Mouse (Mus musculus) left cerebral cortex, postnatal 36 days (tissue): ENCODE measurements around the gene Cdc14b. TPM values are rescaled to one million over a fixed set of nuclear protein-coding genes. Genes with fewer than 3 reads are reported as not detected.

ENCODE experiments used
- DNase-seq, 2 experiments: peaks; one replicate each; pipeline ENCODE4 v3.0.0; 2021 to 2022; ENCODE audit warnings: low spot score in 2 of 2, mixed read lengths in 1 of 2
- intact Hi-C: fragments of 180-260 bp; cut with DNase I; formaldehyde crosslinking; loops from one replicate; pipeline ENCODE4 v1.15.1; 2025
- total RNA-seq, 2 experiments: library from RNA; stranded (reverse); gene quantifications; 2 replicates each; pipeline ENCODE4 v1.2.3; 2021

Gene Cdc14b
- total RNA-seq, result 10 to 100 TPM; 10.5 to 12.3 TPM

DNA sequence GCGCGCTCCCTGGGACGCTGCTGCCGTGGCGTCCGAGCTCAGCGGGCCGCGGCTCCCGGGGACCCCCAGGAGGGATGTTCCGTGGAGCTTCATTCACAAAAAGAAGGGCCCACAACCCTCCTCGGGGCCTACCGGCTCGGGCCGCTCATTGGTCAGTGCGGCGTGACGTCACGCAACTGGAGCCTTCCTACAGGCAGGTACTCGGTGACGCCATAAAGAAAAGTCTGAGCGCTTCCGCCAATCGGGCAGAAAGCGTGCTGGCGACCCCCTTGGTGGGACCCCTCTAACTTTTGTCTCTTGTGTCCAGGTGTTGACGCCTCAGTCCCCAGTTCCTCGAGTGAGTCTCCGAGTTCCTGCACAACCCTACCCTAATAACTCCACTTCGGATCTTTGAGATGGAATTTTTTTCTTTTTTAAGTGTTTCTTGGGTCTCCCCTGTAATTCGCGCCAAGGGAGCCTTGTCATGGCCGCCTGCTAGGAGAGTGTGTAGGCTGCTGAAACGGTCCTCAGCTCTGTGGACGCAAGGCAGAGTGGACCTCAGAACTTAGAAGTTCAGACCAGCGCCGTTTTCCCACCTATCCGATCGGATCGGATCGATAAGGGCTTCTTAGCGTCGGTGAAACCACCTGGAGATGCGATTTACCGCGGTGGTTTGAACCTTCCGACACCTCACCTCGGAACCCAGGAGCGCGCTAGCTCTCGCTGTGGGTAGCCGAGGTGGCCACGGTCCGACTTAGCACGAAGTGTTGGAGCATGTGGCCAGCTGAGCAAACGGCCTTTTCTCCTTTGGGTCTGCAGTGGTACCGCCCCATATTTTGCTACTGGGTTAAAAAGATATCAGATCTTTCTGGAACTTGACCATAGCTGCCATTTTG lies at the start of gene Cdc14b:
Gene Cdc14b, minus strand, starts transcription at position 412 of the 875 bp plus-strand sequence.
- DNase-seq, result peak; percentile 61 to 70
- intact Hi-C loops, result no loop called here

DNA sequence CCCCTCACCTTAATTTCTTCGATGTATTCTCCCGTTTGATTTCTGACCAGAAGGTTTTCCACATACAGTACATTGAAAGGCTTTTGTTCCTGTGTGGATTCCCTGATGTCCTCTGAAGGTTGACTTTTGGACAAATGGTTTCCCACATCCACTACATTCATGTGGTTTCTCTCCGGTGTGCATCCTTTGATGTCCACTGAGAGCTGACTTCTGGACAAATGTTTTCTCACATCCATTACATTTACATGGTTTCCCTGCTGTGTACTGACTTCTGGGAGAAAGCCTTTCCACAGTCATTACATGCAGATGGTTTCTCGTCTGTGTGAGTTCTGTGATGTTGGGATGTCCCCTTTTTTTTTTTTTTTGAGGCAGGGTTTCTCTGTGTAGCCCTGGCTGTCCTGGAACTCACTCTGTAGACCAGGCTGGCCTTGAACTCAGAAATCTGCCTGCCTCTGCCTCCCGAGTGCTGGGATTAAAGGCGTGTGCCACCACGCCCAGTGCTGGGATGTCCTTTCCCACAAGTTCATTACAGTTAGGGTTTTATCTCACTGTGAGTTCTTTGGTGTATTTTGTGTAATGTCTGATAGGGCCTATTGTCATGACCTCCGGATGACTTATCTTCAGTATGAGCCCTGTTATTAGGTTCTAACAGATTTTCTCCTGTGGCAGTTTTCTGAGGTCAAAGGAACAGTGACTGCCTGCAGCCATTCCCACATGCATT lies 47.6 kb upstream of the Cdc14b start:
- intact Hi-C loops, result no loop called here
- no peak for DNase-seq

DNA sequence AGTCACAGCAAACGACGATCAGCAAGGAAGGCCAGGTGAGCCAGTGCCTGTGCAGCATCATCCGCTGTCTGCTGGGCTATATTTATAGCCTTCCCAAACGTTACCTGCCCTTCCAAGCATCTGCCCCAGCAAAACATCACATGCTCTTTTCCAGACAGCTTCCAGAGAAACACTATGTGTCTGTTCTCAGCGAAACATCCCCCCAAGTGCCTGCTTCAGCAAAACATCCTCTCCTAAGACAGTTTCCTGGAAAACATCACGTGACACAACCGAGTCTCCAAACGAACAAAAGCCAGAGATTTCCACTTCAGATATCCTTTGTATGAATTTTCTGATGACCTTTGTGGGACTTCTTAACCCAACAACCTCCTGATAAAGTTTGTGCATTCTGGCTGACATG lies 45.2 kb upstream of the Cdc14b start:
- no peak for DNase-seq
- intact Hi-C loops, result no loop called here

DNA sequence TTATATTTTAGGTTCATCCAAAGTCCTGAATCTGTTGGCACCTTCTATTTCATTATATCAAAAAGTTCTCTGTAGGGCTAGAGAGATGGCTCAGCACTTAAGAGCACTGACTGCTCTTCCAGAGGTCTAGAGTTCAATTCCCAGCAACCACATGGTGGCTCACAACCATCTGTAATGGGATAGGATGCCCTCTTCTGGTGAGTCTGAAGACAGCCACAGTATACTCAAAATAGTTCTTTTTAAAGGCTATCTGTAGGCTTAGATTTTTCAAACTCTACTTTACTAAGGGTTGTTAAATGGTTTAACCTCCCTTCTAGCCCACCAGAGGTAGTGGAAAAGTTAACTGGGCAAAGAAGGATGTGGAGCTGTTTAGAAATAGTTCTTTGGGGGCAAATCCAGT lies 44.7 kb upstream of the Cdc14b start:
- intact Hi-C loops, result loop anchor here (10.0 kb wide), 2 partner anchors 585 to 925 kb away; partner anchors contain the start of gene Cntnap3

DNA sequence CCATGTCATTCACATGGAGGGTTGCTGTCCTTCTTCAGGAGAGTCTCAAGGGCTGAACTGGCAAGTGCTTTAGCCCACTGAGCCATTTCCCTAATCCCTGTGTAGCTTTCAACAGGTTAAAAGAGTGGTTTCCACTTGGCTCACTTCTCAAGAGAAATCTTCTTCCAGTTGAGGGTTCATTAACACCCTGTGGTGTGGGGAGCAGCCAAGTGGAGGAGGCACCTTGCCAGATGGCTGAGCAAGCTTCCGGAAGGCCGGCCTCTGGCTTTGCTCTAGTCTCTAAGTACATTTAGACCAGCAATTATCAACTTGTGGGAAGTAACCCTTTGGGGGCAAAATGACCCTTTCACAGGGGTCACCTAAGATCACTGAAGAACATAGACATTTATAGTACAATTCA lies 43.3 kb upstream of the Cdc14b start:
- intact Hi-C loops, result loop anchor here (10.0 kb wide), 2 partner anchors 586 to 926 kb away; partner anchors contain the start of gene Cntnap3
- no peak for DNase-seq

More for the DNA sequence above, 44.7 kb upstream of the Cdc14b start:
- no peak for DNase-seq

GRCm38 (mm10) chr13:64315483-64316050 lies 40.5 kb upstream of the Cdc14b start:
- intact Hi-C loops, result loop anchor here (2.0 to 10.0 kb wide), 3 partner anchors 123 to 929 kb away; partner anchors contain the start of gene Cntnap3
- no peak for DNase-seq

- no peak for DNase-seq
These were observed 39.0 kb upstream of the Cdc14b start for GRCm38 (mm10) chr13:64314041-64314440.

GRCm38 (mm10) chr13:64312916-64313289 lies 37.8 kb upstream of the Cdc14b start:
- DNase-seq, result no peak
- intact Hi-C loops, result loop anchor here (1.0 to 10.0 kb wide), 4 partner anchors 58 to 932 kb away; partner anchors contain the start of genes Cdk20, Cntnap3 and Ctsl

More at GRCm38 (mm10) chr13:64314041-64314440, 39.0 kb upstream of the Cdc14b start:
- intact Hi-C loops, result loop anchor here (2.0 to 10.0 kb wide), 3 partner anchors 125 to 931 kb away; partner anchors contain the start of gene Cntnap3

GRCm38 (mm10) chr13:64312024-64312915 lies 37.2 kb upstream of the Cdc14b start, which contains the start of gene Aaed1:
Gene Aaed1, minus strand, starts transcription at chr13:64312710.
- intact Hi-C loops, result loop anchor here (1.0 to 10.0 kb wide), 4 partner anchors 59 to 933 kb away; partner anchors contain the start of genes Cdk20, Cntnap3 and Ctsl

GRCm38 (mm10) chr13:64311266-64311665 lies 36.2 kb upstream of the Cdc14b start:
- no peak for DNase-seq
- intact Hi-C loops, result loop anchor here (10.0 kb wide), 2 partner anchors 594 to 934 kb away; partner anchors contain the start of gene Cntnap3

More at GRCm38 (mm10) chr13:64312024-64312915, 37.2 kb upstream of the Cdc14b start, which contains the start of gene Aaed1:
- peak; percentile 88 to 89 for DNase-seq

GRCm38 (mm10) chr13:64310585-64310984 lies 35.5 kb upstream of the Cdc14b start:
- intact Hi-C loops, result loop anchor here (10.0 kb wide), 2 partner anchors 594 to 934 kb away; partner anchors contain the start of gene Cntnap3
- no peak for DNase-seq

GRCm38 (mm10) chr13:64309842-64310241 lies 34.8 kb upstream of the Cdc14b start:
- intact Hi-C loops, result loop anchor here (5.0 to 10.0 kb wide), 3 partner anchors 128 to 935 kb away; partner anchors contain the start of gene Cntnap3
- DNase-seq, result no peak

GRCm38 (mm10) chr13:64309036-64309435 lies 33.9 kb upstream of the Cdc14b start:
- no peak for DNase-seq
- intact Hi-C loops, result loop anchor here (5.0 kb wide), 1 partner anchor 127 kb away; no protein-coding TSS in a partner anchor

GRCm38 (mm10) chr13:64307508-64307907 lies 32.4 kb upstream of the Cdc14b start:
- DNase-seq, result no peak
- intact Hi-C loops, result loop anchor here (2.0 to 5.0 kb wide), 2 partner anchors 59 to 125 kb away; no protein-coding TSS in a partner anchor

DNA sequence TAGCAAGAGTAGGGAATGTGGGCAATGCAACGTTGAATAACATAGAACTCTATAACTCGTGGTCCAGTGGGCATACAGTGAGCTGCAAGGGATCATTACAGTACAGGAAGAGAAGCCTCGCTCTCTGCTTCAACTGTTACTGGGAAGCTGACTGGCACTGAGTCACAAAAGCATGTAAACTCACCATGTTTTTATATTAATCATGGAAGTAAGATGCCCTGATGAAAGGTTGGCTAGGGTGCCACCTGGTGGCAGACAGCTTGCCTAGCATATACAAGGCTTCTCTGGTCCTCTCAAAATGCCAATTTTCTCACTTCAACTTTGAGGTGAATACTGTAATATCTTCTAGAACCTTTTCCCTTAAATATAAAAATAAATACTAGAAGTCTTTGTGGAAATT lies 31.0 kb upstream of the Cdc14b start:
- no peak for DNase-seq
- intact Hi-C loops, result loop anchor here (2.0 to 5.0 kb wide), 2 partner anchors 57 to 124 kb away; no protein-coding TSS in a partner anchor

GRCm38 (mm10) chr13:64299069-64299468 lies 24.0 kb upstream of the Cdc14b start:
- no peak for DNase-seq
- intact Hi-C loops, result no loop called here

DNA sequence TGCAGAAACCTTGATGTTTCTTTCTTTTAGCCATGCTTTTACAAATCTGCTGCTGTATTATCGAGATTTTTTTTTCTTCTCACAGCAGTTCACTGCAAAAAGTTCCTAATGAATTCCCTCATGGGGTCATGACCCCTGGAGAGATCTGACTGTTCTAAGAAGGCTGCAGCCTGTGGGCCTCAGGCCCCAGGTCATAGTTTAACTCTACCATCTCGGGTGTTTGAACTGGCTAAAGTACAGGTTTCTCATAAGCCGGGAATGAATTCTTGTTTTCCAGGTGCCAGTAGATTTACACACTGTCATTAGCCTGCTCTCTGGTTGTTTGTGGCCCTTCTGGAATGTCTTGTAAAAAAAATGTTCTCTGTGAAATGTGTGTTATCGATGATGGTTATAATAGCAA lies 11.7 kb upstream of the Cdc14b start:
- DNase-seq, result no peak
- intact Hi-C loops, result no loop called here

DNA sequence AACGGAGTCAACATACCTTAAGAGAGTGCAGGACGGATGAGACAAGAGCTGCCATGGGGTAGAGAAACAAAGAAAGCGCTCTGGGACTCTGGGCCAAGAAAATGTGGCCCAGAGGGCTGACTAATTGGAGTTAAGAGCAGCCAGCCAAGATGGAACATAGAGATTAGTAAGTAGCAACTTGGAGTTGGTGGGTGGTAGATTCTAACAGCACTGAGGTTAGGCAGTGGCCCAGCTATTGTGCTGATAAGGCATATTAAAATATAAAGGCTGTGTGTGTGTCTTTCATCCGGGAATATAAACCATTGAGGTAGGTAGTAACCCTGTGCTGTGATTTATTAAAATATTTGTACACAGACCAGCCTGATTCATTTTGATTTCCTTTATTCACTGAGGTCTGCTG lies 11.2 kb upstream of the Cdc14b start:
- DNase-seq, result no peak
- intact Hi-C loops, result no loop called here
